Mouse (Mus musculus): ENCODE results near the gene Nfyc. TPM values are rescaled to one million over a fixed set of nuclear protein-coding genes. Genes with fewer than 3 reads are reported as not detected.

Nfyc gene
- total and polyA plus RNA-seq, 2 experiments from 2014 or later: 91.1 to 174 TPM

GRCm38 (mm10) chr4:120817002-120817774 is 14.2 kb downstream of the Nfyc start:
- Histone ChIP-seq H3K9ac (replicated peaks; ENCODE audit: low read depth, low read length) (0 out of 2 replicates have a peak overlapping the region, but pooled peaks have one; percentile 29), H3K4me1 (ENCODE audit: control insufficient read depth, insufficient read depth) (peaks cover 14% of the 10 kb centered on the region), H3K4me3 (ENCODE audit: low read depth, low read length) (no peak overlapping the region), H3K27ac (ENCODE audit: low read depth) (peak overlapping the region; percentile 96), H3K36me3 (replicated peaks; ENCODE audit: control insufficient read depth, insufficient read depth, low read length) (no peaks in the 10 kb centered on the region), H3K27me3 (ENCODE audit: control insufficient read depth, insufficient read depth, low read length) (no peaks in the 10 kb centered on the region), H3K9me3 (replicated peaks; ENCODE audit: control insufficient read depth, low read length) (no peaks in the 10 kb centered on the region), H3K4me2 (ENCODE audit: low read depth, low read length) (peak overlapping the region; percentile 69)
- DNase-seq (ENCODE audit: low spot score): peak; percentile 69
- no peak for ATAC-seq (ENCODE audit: insufficient read depth, low read depth)
- 13% methylated on average over 3 of the region's 3 CpGs for WGBS
- TF ChIP-seq EP300 (IDR thresholded peaks at IDR 0.05; ENCODE audit: low read depth): no peak
- TF ChIP-seq CTCF (IDR thresholded peaks at IDR 0.05; ENCODE audit: low read depth): no peak

GRCm38 (mm10) chr4:120815622-120816334 is 15.6 kb downstream of the Nfyc start:
- peaks cover 23% of the 10 kb centered on the region for H3K4me1 ChIP-seq (ENCODE audit: control insufficient read depth, insufficient read depth)
- 7% methylated on average over 10 of the region's 10 CpGs for WGBS
- peak overlapping the region; percentile 96 for H3K27ac ChIP-seq (ENCODE audit: low read depth)

GRCm38 (mm10) chr4:120815163-120815562 is 16.2 kb downstream of the Nfyc start:
- Histone ChIP-seq H3K4me2 (ENCODE audit: low read depth, low read length) (peak overlapping the region; percentile 69), H3K9ac (replicated peaks; ENCODE audit: low read depth, low read length) (peak overlapping the region; percentile 90), H3K4me1 (ENCODE audit: control insufficient read depth, insufficient read depth) (peaks cover 27% of the 10 kb centered on the region), H3K27ac (ENCODE audit: low read depth) (peak overlapping the region; percentile 96), H3K36me3 (replicated peaks; ENCODE audit: control insufficient read depth, insufficient read depth, low read length) (no peaks in the 10 kb centered on the region), H3K9me3 (replicated peaks; ENCODE audit: control insufficient read depth, low read length) (no peaks in the 10 kb centered on the region), H3K4me3 (ENCODE audit: low read depth, low read length) (peak overlapping the region; percentile 63), H3K27me3 (ENCODE audit: control insufficient read depth, insufficient read depth, low read length) (no peaks in the 10 kb centered on the region)
- WGBS: 7% methylated on average over 4 of the region's 4 CpGs
- DNase-seq (ENCODE audit: low spot score) (peak; percentile 51), ATAC-seq (ENCODE audit: insufficient read depth, low read depth) (peak; percentile 49; the same call in 1 of the 2 replicates)
- no peak for TF ChIP-seq EP300 (IDR thresholded peaks at IDR 0.05; ENCODE audit: low read depth)
- TF ChIP-seq CTCF (IDR thresholded peaks at IDR 0.05; ENCODE audit: low read depth): no peak

More at GRCm38 (mm10) chr4:120815622-120816334, 15.6 kb downstream of the Nfyc start:
- DNase-seq (ENCODE audit: low spot score) (peak; percentile 98), ATAC-seq (ENCODE audit: insufficient read depth, low read depth) (peak; percentile 96)
- Histone ChIP-seq H3K27me3 (ENCODE audit: control insufficient read depth, insufficient read depth, low read length) (no peaks in the 10 kb centered on the region), H3K9me3 (replicated peaks; ENCODE audit: control insufficient read depth, low read length) (no peaks in the 10 kb centered on the region), H3K4me2 (ENCODE audit: low read depth, low read length) (peak overlapping the region; percentile 69), H3K36me3 (replicated peaks; ENCODE audit: control insufficient read depth, insufficient read depth, low read length) (no peaks in the 10 kb centered on the region), H3K4me3 (ENCODE audit: low read depth, low read length) (peak overlapping the region; percentile 63), H3K9ac (replicated peaks; ENCODE audit: low read depth, low read length) (peak overlapping the region; percentile 90)
- 0 out of 2 replicates have a peak, but pooled peaks have one; percentile 28 for TF ChIP-seq EP300 (IDR thresholded peaks at IDR 0.05; ENCODE audit: low read depth)
- no peak for TF ChIP-seq CTCF (IDR thresholded peaks at IDR 0.05; ENCODE audit: low read depth)

- WGBS: 9% methylated on average over 4 of the region's 4 CpGs
- H3K4me3 ChIP-seq (ENCODE audit: low read depth, low read length): peak overlapping the region; percentile 63
- no peaks in the 10 kb centered on the region for H3K27me3 ChIP-seq (ENCODE audit: control insufficient read depth, insufficient read depth, low read length)
- H3K9me3 ChIP-seq (replicated peaks; ENCODE audit: control insufficient read depth, low read length): no peaks in the 10 kb centered on the region
- no peak for ATAC-seq (ENCODE audit: insufficient read depth, low read depth)
- H3K9ac ChIP-seq (replicated peaks; ENCODE audit: low read depth, low read length): peak overlapping the region; percentile 90
- TF ChIP-seq CTCF (IDR thresholded peaks at IDR 0.05; ENCODE audit: low read depth) (no peak), EP300 (IDR thresholded peaks at IDR 0.05; ENCODE audit: low read depth) (no peak; the same call in 1 of the 2 replicates)
- peaks cover 31% of the 10 kb centered on the region for H3K4me1 ChIP-seq (ENCODE audit: control insufficient read depth, insufficient read depth)
- peak; percentile 50 for DNase-seq (ENCODE audit: low spot score)
- peak overlapping the region; percentile 69 for H3K4me2 ChIP-seq (ENCODE audit: low read depth, low read length)
- no peaks in the 10 kb centered on the region for H3K36me3 ChIP-seq (replicated peaks; ENCODE audit: control insufficient read depth, insufficient read depth, low read length)
- peak overlapping the region; percentile 96 for H3K27ac ChIP-seq (ENCODE audit: low read depth)
Observed at GRCm38 (mm10) chr4:120814171-120814570, 17.2 kb downstream of the Nfyc start.

GRCm38 (mm10) chr4:120813762-120814161 is 17.6 kb downstream of the Nfyc start:
- H3K36me3 ChIP-seq (replicated peaks; ENCODE audit: control insufficient read depth, insufficient read depth, low read length): no peaks in the 10 kb centered on the region
- 7% methylated on average over 1 of the region's 1 CpGs for WGBS

More at GRCm38 (mm10) chr4:120813762-120814161, 17.6 kb downstream of the Nfyc start:
- peak overlapping the region; percentile 96 for H3K27ac ChIP-seq (ENCODE audit: low read depth)
- peak overlapping the region; percentile 90 for H3K9ac ChIP-seq (replicated peaks; ENCODE audit: low read depth, low read length)
- no peaks in the 10 kb centered on the region for H3K9me3 ChIP-seq (replicated peaks; ENCODE audit: control insufficient read depth, low read length)
- H3K4me3 ChIP-seq (ENCODE audit: low read depth, low read length): peak overlapping the region; percentile 63
- peaks cover 32% of the 10 kb centered on the region for H3K4me1 ChIP-seq (ENCODE audit: control insufficient read depth, insufficient read depth)
- no peaks in the 10 kb centered on the region for H3K27me3 ChIP-seq (ENCODE audit: control insufficient read depth, insufficient read depth, low read length)
- TF ChIP-seq EP300 (IDR thresholded peaks at IDR 0.05; ENCODE audit: low read depth) (no peak), CTCF (IDR thresholded peaks at IDR 0.05; ENCODE audit: low read depth) (no peak)
- ATAC-seq (ENCODE audit: insufficient read depth, low read depth) (no peak), DNase-seq (ENCODE audit: low spot score) (peak; percentile 18)
- peak overlapping the region; percentile 69 for H3K4me2 ChIP-seq (ENCODE audit: low read depth, low read length)

All from heart, postnatal 0 days (tissue).